ENCODE assay signal across 8 mouse cellular contexts in genomic region chr2:70568198-70568941, GRCm38 (mm10). TPM values are rescaled to one million over a fixed set of nuclear protein-coding genes. Genes with fewer than 3 reads are reported as not detected.
DNase-seq lines count a peak whose midpoint lies in the region; ATAC-seq lines count a peak whose summit lies in the region.

No protein-coding gene starts in this region.

- peaks cover 84% of the 10 kb centered on the region for H3K27me3 ChIP-seq in liver, embryonic 11.5 days (replicated peaks; ENCODE audit: control insufficient read depth, insufficient read depth, low read length)
- peaks cover 100% of the 10 kb centered on the region for H3K27me3 ChIP-seq in embryonic facial prominence, embryonic 13.5 days
- H3K27me3 ChIP-seq in limb, embryonic 10.5 days (ENCODE audit: low read depth, poor library complexity, severe bottlenecking): peaks cover 99% of the 10 kb centered on the region

- peak; percentile 51 for DNase-seq in liver, embryonic 11.5 days (ENCODE audit: low spot score)
- DNase-seq in liver: no peak
- DNase-seq in limb, embryonic 10.5 days (ENCODE audit: low spot score): peak; percentile 61
- DNase-seq in retina, postnatal 1 day: peak; percentile 81
- DNase-seq in testis, postnatal 14 days (ENCODE audit: low spot score): no peak
- DNase-seq in layer of hippocampus, postnatal 25 days (ENCODE audit: extremely low spot score in 1 of 2, low spot score in 1 of 2): no peak
- DNase-seq in gastrocnemius, adult 18-20 months (ENCODE audit: low spot score): no peak

- no peak for ATAC-seq in liver, embryonic 11.5 days (replicated peaks; ENCODE audit: low FRiP score)
- ATAC-seq in embryonic facial prominence, embryonic 13.5 days (ENCODE audit: insufficient number of reproducible peaks, insufficient read depth, low FRiP score, low TSS enrichment, low read depth): no peak

- H3K9ac ChIP-seq in liver, embryonic 11.5 days (ENCODE audit: low read depth, low read length): no peak overlapping the region
- H3K9ac ChIP-seq in embryonic facial prominence, embryonic 13.5 days: peak overlapping the region; percentile 21; the same call in 1 of the 2 replicates

- H3K4me3 ChIP-seq in liver, embryonic 11.5 days (ENCODE audit: low read depth, low read length): peak overlapping the region; percentile 22
- peak overlapping the region; percentile 31 for H3K4me3 ChIP-seq in embryonic facial prominence, embryonic 13.5 days
- H3K4me3 ChIP-seq in limb, embryonic 10.5 days: peak overlapping the region; percentile 47

- peaks cover 11% of the 10 kb centered on the region for H3K4me1 ChIP-seq in liver, embryonic 11.5 days (replicated peaks; ENCODE audit: control insufficient read depth, insufficient read depth, low read length)
- H3K4me1 ChIP-seq in embryonic facial prominence, embryonic 13.5 days: peaks cover 50% of the 10 kb centered on the region
- H3K4me1 ChIP-seq in limb, embryonic 10.5 days: peaks cover 58% of the 10 kb centered on the region

- H3K36me3 ChIP-seq in liver, embryonic 11.5 days (ENCODE audit: control insufficient read depth, insufficient read depth, low read length): no peaks in the 10 kb centered on the region
- H3K36me3 ChIP-seq in embryonic facial prominence, embryonic 13.5 days: no peaks in the 10 kb centered on the region
- H3K36me3 ChIP-seq in limb, embryonic 10.5 days: no peaks in the 10 kb centered on the region

- H3K27ac ChIP-seq in liver, embryonic 11.5 days (ENCODE audit: low read depth, low read length): no peak overlapping the region
- H3K27ac ChIP-seq in embryonic facial prominence, embryonic 13.5 days: no peak overlapping the region
- peak overlapping the region; percentile 57; the same call in 1 of the 2 replicates for H3K27ac ChIP-seq in limb, embryonic 10.5 days

- 2% methylated on average over 34 of the region's 34 CpGs for WGBS in liver, embryonic 11.5 days
- WGBS in embryonic facial prominence, embryonic 13.5 days: 1% methylated on average over 34 of the region's 34 CpGs
- WGBS in limb, embryonic 10.5 days: 1% methylated on average over 34 of the region's 34 CpGs

- no peaks in the 10 kb centered on the region for H3K9me3 ChIP-seq in liver, embryonic 11.5 days (ENCODE audit: control insufficient read depth, low read length)
- H3K9me3 ChIP-seq in embryonic facial prominence, embryonic 13.5 days: no peaks in the 10 kb centered on the region
- H3K9me3 ChIP-seq in limb, embryonic 10.5 days (replicated peaks): no peaks in the 10 kb centered on the region

- peak overlapping the region; percentile 57 for H3K4me2 ChIP-seq in liver, embryonic 11.5 days
- H3K4me2 ChIP-seq in embryonic facial prominence, embryonic 13.5 days: peak overlapping the region; percentile 57

RNA-seq across cellular contexts. Expression of gene Gad1, which starts 15.5 kb away (rescaled TPM):
- 0.19 and 0.43 TPM in 2 replicates for polyA plus RNA-seq in liver, embryonic 11.5 days (2014; fragmentation: Nextera tagmentation; extraction: Ambion mirVana)
- polyA plus RNA-seq in embryonic facial prominence, embryonic 13.5 days (2015; fragmentation: Nextera tagmentation; extraction: Ambion mirVana): 1.3 and 1.5 TPM in 2 replicates
- 0.30 and 0.40 TPM in 2 replicates for polyA plus RNA-seq in limb, embryonic 10.5 days (2016; fragmentation: Nextera tagmentation; extraction: Ambion mirVana)
- total RNA-seq in layer of hippocampus, postnatal 25 days (2021): 100 to 1,000 TPM; 313 to 336 TPM
- under 1 TPM in 1 of 2 experiments, not detected in 1; 0.12 TPM for total RNA-seq in gastrocnemius, adult 18-20 months (2021)

RNA-seq across cellular contexts. Expression of gene Erich2, which starts 59.8 kb away (rescaled TPM):
- polyA plus RNA-seq in liver, embryonic 11.5 days (2014; fragmentation: Nextera tagmentation; extraction: Ambion mirVana): not detected in 2 replicates
- 3.1 and 5.2 TPM in 2 replicates for polyA plus RNA-seq in embryonic facial prominence, embryonic 13.5 days (2015; fragmentation: Nextera tagmentation; extraction: Ambion mirVana)
- 0.19 and 0.59 TPM in 2 replicates for polyA plus RNA-seq in limb, embryonic 10.5 days (2016; fragmentation: Nextera tagmentation; extraction: Ambion mirVana)
- total RNA-seq in layer of hippocampus, postnatal 25 days (2021): 1 to 10 TPM in 1 of 2 experiments, under 1 TPM in 1; 0.68 to 1.1 TPM
- total RNA-seq in gastrocnemius, adult 18-20 months (2021): not detected

Comparison
In these comparisons a context has a peak if more than half of its experiments do, and no peak if none do; other contexts are left out.
1. DNase-seq: peak in liver, embryonic 11.5 days (single experiment), limb, embryonic 10.5 days (single experiment) and retina, postnatal 1 day (single experiment); none in liver (single experiment), testis, postnatal 14 days (single experiment), layer of hippocampus, postnatal 25 days (0 of 2) and gastrocnemius, adult 18-20 months (single experiment).
2. Peak in every context shown above with its lines, with median percentiles within 50 percentile points of each other: H3K4me3 ChIP-seq.